Mouse (Mus musculus): ENCODE results near the gene Gid8. TPM values are rescaled to one million over a fixed set of nuclear protein-coding genes. Genes with fewer than 3 reads are reported as not detected.

The Gid8 gene
- polyA plus RNA-seq, 1 experiment = 78.5 TPM

DNA sequence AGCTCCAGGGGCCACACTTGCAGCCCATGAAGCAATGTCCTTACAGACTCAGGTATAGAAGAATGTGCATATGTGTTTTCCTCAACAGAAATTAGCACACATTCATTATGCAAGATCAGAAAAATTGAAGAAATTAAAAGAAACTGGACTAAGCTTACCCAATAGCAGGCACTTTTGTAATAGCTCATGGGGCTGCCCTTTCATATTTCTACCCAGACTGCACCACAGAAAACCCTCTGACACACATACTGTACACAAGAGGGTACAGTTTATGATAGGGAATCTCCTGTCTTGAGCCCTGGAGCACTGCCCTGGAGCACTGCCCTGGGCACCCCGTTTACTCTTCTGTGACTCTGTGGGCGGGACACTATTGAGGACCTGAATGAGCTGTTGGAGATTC is 28.1 kb downstream of the Gid8 start:
- no peaks in the 10 kb centered on the region for H3K9me3 ChIP-seq (replicated peaks; ENCODE audit: control insufficient read depth, insufficient read depth, low read length, poor library complexity, severe bottlenecking)
- no peak overlapping the region for H3K9ac ChIP-seq (ENCODE audit: low read depth, poor library complexity, severe bottlenecking)
- no peak overlapping the region for H3K4me3 ChIP-seq (ENCODE audit: low read depth, low read length)
- TF ChIP-seq EP300 (IDR thresholded peaks at IDR 0.05; ENCODE audit: insufficient read depth, low read depth, low read length) = no peak
- no peak for TF ChIP-seq CTCF (IDR thresholded peaks at IDR 0.05; ENCODE audit: low read depth, low read length)
- TF ChIP-seq POLR2A (IDR thresholded peaks at IDR 0.05; ENCODE audit: insufficient read depth, low read length) = no peak
- H3K4me1 ChIP-seq (ENCODE audit: control insufficient read depth, insufficient read depth, low read length) = peaks cover 14% of the 10 kb centered on the region
- H3K27me3 ChIP-seq (ENCODE audit: control insufficient read depth, insufficient read depth, low read length, poor library complexity, severe bottlenecking) = no peaks in the 10 kb centered on the region
- H3K36me3 ChIP-seq (ENCODE audit: control insufficient read depth, insufficient read depth, low read length, poor library complexity, severe bottlenecking) = no peaks in the 10 kb centered on the region
- no peak overlapping the region for H3K27ac ChIP-seq (ENCODE audit: insufficient read depth, low read length)

DNA sequence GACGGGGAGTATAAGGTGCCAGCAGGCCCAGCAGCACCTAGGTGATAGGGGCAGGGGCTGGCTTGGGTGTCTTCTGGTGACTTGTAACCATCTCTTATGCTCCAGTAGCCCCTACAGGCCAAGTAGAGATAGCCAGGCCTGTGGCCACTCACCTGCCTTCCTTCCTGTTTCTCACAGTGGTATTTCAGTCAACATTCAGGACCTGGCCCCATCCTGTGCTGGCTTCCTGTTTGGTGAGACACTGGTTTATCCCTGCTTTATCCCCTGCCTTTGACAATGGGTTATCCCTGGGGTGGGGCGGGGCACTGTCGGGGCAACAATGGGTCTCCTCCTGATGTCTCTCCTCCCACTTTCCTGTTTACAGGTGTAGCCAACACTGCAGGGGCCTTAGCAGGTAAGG is 30.4 kb downstream of the Gid8 start:
- H3K9me3 ChIP-seq (replicated peaks; ENCODE audit: control insufficient read depth, insufficient read depth, low read length, poor library complexity, severe bottlenecking) = no peaks in the 10 kb centered on the region
- H3K9ac ChIP-seq (ENCODE audit: low read depth, poor library complexity, severe bottlenecking) = no peak overlapping the region
- H3K36me3 ChIP-seq (ENCODE audit: control insufficient read depth, insufficient read depth, low read length, poor library complexity, severe bottlenecking) = no peaks in the 10 kb centered on the region
- TF ChIP-seq CTCF (IDR thresholded peaks at IDR 0.05; ENCODE audit: low read depth, low read length) (peak; percentile 48), EP300 (IDR thresholded peaks at IDR 0.05; ENCODE audit: insufficient read depth, low read depth, low read length) (peak; percentile 97), POLR2A (IDR thresholded peaks at IDR 0.05; ENCODE audit: insufficient read depth, low read length) (no peak)
- H3K27ac ChIP-seq (ENCODE audit: insufficient read depth, low read length) = peak overlapping the region; percentile 87
- H3K4me1 ChIP-seq (ENCODE audit: control insufficient read depth, insufficient read depth, low read length) = peaks cover 14% of the 10 kb centered on the region
- peak overlapping the region; percentile 15 for H3K4me3 ChIP-seq (ENCODE audit: low read depth, low read length)
- no peaks in the 10 kb centered on the region for H3K27me3 ChIP-seq (ENCODE audit: control insufficient read depth, insufficient read depth, low read length, poor library complexity, severe bottlenecking)

DNA sequence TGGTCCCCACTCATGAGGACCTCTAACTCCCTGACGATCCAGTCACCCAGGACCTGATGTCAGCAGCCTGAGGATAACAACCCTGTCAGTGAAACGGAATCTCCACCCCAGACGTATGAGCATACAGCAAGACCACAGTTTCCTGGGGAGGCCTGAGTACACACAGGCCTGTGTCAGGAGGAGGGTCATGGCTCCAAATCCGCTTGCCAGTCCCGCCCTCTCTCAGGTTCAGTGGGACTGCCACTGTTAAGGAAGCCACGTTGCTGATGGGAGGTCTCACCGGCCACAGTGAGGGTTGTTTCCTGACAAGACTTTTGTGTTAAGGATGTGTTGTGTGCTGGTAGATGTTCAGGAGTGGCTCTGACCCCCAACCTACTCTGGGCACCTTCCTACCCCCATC is 31.5 kb downstream of the Gid8 start:
- Histone ChIP-seq H3K36me3 (ENCODE audit: control insufficient read depth, insufficient read depth, low read length, poor library complexity, severe bottlenecking) (no peaks in the 10 kb centered on the region), H3K27ac (ENCODE audit: insufficient read depth, low read length) (peak overlapping the region; percentile 68; the same call in 1 of the 2 replicates), H3K4me1 (ENCODE audit: control insufficient read depth, insufficient read depth, low read length) (peaks cover 14% of the 10 kb centered on the region), H3K4me3 (ENCODE audit: low read depth, low read length) (no peak overlapping the region), H3K9me3 (replicated peaks; ENCODE audit: control insufficient read depth, insufficient read depth, low read length, poor library complexity, severe bottlenecking) (no peaks in the 10 kb centered on the region), H3K9ac (ENCODE audit: low read depth, poor library complexity, severe bottlenecking) (no peak overlapping the region), H3K27me3 (ENCODE audit: control insufficient read depth, insufficient read depth, low read length, poor library complexity, severe bottlenecking) (no peaks in the 10 kb centered on the region)
- TF ChIP-seq CTCF (IDR thresholded peaks at IDR 0.05; ENCODE audit: low read depth, low read length) = no peak
- no peak for TF ChIP-seq EP300 (IDR thresholded peaks at IDR 0.05; ENCODE audit: insufficient read depth, low read depth, low read length)
- TF ChIP-seq POLR2A (IDR thresholded peaks at IDR 0.05; ENCODE audit: insufficient read depth, low read length) = no peak

DNA sequence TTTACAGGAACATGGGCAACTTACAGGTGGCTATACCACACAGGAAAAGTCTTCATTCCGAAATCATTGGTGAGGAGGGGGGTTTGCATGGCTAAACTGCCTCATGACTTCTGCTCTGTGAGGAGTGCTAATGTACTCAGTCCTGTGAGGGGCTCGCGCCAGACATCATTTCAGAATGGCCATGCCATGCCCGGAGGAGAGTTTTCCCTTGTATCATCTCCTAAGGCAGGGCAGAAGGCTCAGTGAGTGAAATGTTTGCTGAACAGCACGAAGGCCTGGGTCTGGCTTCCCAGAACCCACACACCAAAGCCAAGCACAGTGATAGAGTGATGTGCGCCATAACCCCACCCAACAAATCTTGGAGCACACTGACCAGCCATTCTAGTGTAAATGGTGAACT is 32.9 kb downstream of the Gid8 start:
- H3K9me3 ChIP-seq (replicated peaks; ENCODE audit: control insufficient read depth, insufficient read depth, low read length, poor library complexity, severe bottlenecking) = no peaks in the 10 kb centered on the region
- H3K4me3 ChIP-seq (ENCODE audit: low read depth, low read length) = no peak overlapping the region
- H3K27ac ChIP-seq (ENCODE audit: insufficient read depth, low read length) = peak overlapping the region; percentile 42; the same call in 1 of the 2 replicates
- H3K9ac ChIP-seq (ENCODE audit: low read depth, poor library complexity, severe bottlenecking) = no peak overlapping the region
- peaks cover 14% of the 10 kb centered on the region for H3K4me1 ChIP-seq (ENCODE audit: control insufficient read depth, insufficient read depth, low read length)
- TF ChIP-seq POLR2A (IDR thresholded peaks at IDR 0.05; ENCODE audit: insufficient read depth, low read length) = no peak
- no peak for TF ChIP-seq EP300 (IDR thresholded peaks at IDR 0.05; ENCODE audit: insufficient read depth, low read depth, low read length)
- TF ChIP-seq CTCF (IDR thresholded peaks at IDR 0.05; ENCODE audit: low read depth, low read length) = no peak
- no peaks in the 10 kb centered on the region for H3K36me3 ChIP-seq (ENCODE audit: control insufficient read depth, insufficient read depth, low read length, poor library complexity, severe bottlenecking)
- no peaks in the 10 kb centered on the region for H3K27me3 ChIP-seq (ENCODE audit: control insufficient read depth, insufficient read depth, low read length, poor library complexity, severe bottlenecking)

DNA sequence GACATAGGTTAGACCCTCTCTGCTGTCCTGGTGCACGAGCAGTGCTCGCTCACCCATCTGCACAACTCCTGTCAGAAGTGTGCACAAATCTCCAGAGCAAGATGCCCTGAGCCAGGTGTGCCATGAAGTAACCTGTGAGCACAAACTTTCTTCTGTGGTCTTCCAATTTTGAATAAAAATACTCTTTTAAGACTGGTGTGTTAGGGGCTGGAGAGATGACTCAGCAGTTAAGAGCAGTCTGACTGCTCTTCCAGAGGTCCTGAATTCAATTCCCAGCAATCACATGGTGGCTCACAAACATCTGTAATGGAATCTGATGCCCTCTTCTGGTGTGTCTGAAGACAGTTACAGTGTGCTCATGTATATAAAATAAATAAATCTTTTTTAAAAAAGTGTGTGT is 33.4 kb downstream of the Gid8 start:
- Histone ChIP-seq H3K27me3 (ENCODE audit: control insufficient read depth, insufficient read depth, low read length, poor library complexity, severe bottlenecking) (no peaks in the 10 kb centered on the region), H3K4me3 (ENCODE audit: low read depth, low read length) (no peak overlapping the region), H3K36me3 (ENCODE audit: control insufficient read depth, insufficient read depth, low read length, poor library complexity, severe bottlenecking) (no peaks in the 10 kb centered on the region), H3K9me3 (replicated peaks; ENCODE audit: control insufficient read depth, insufficient read depth, low read length, poor library complexity, severe bottlenecking) (no peaks in the 10 kb centered on the region), H3K27ac (ENCODE audit: insufficient read depth, low read length) (peak overlapping the region; percentile 42), H3K9ac (ENCODE audit: low read depth, poor library complexity, severe bottlenecking) (no peak overlapping the region), H3K4me1 (ENCODE audit: control insufficient read depth, insufficient read depth, low read length) (peaks cover 14% of the 10 kb centered on the region)
- TF ChIP-seq EP300 (IDR thresholded peaks at IDR 0.05; ENCODE audit: insufficient read depth, low read depth, low read length) (no peak), CTCF (IDR thresholded peaks at IDR 0.05; ENCODE audit: low read depth, low read length) (no peak), POLR2A (IDR thresholded peaks at IDR 0.05; ENCODE audit: insufficient read depth, low read length) (no peak)

DNA sequence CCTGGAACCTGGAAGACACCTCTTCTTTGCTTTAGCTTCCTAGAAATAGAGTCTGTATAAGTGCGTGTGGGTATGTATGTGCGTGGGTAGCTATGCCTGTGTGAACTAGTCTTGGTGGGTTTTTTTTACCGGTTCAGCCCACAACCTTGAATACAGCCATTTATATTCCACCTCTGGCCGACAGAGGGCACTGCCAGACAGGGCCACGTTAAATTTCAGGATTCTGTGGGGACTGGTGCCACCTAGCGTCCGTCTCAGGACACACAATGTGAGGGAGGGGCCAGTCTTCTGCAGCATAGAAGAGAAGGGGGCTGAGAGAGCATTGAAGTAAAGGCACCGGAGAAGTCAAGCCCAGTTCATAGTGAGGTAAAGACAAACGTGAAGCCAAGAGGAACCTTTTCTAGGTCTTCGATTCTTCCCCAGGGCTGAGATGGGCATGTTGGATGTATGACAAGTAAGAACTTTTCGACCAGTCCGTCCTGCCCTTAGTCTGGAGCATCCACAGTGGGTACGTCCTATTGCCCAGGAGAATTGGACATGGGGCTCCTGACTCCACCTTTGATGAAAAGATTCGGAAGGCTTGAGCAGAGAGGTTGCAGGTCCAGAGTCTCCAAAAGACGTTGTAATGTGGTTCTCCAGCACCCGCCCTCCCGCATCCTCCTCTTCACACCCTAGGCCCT is 35.5 kb downstream of the Gid8 start:
- Histone ChIP-seq H3K27me3 (ENCODE audit: control insufficient read depth, insufficient read depth, low read length, poor library complexity, severe bottlenecking) (no peaks in the 10 kb centered on the region), H3K9me3 (replicated peaks; ENCODE audit: control insufficient read depth, insufficient read depth, low read length, poor library complexity, severe bottlenecking) (no peaks in the 10 kb centered on the region), H3K36me3 (ENCODE audit: control insufficient read depth, insufficient read depth, low read length, poor library complexity, severe bottlenecking) (no peaks in the 10 kb centered on the region), H3K4me1 (ENCODE audit: control insufficient read depth, insufficient read depth, low read length) (peaks cover 11% of the 10 kb centered on the region), H3K27ac (ENCODE audit: insufficient read depth, low read length) (peak overlapping the region; percentile 68), H3K9ac (ENCODE audit: low read depth, poor library complexity, severe bottlenecking) (0 out of 2 replicates have a peak overlapping the region, but pooled peaks have one; percentile 24), H3K4me3 (ENCODE audit: low read depth, low read length) (no peak overlapping the region)
- TF ChIP-seq CTCF (IDR thresholded peaks at IDR 0.05; ENCODE audit: low read depth, low read length) = peak; percentile 100
- no peak for TF ChIP-seq POLR2A (IDR thresholded peaks at IDR 0.05; ENCODE audit: insufficient read depth, low read length)
- peak; percentile 68; the same call in 1 of the 2 replicates for TF ChIP-seq EP300 (IDR thresholded peaks at IDR 0.05; ENCODE audit: insufficient read depth, low read depth, low read length)

Data from ES-Bruce4 (cell line).